Mouse (Mus musculus) lung, postnatal 10 days (tissue): ENCODE measurements at regions not wholly inside any gene's neighbourhood (a gene's known extent, or its start where the extent isn't known, plus 50 kb on each side); places are given as distances from the start of the nearest gene placed in this dataset.
A peak's percentile ranks its signal among the peaks of the same experiment; 100 is the strongest.

Experiments used
- DNase-seq: peaks from one replicate; pipeline ENCODE4 v3.0.0; 2021

GRCm38 (mm10) chr11:17630172-17630553 lies 323.5 kb downstream of the Etaa1 start:
- no peak for DNase-seq

- no peak for DNase-seq
These were observed 316.5 kb downstream of the Etaa1 start for GRCm38 (mm10) chr11:17637158-17637557.

- DNase-seq, result no peak
These were observed 313.8 kb downstream of the Etaa1 start for GRCm38 (mm10) chr11:17639922-17640321.

- no peak for DNase-seq
These were observed 306.2 kb downstream of the Etaa1 start for GRCm38 (mm10) chr11:17647441-17647840.

- no peak for DNase-seq
These were observed 302.1 kb downstream of the Etaa1 start for GRCm38 (mm10) chr11:17651389-17652156.

- no peak for DNase-seq
These were observed 297.8 kb downstream of the Etaa1 start for GRCm38 (mm10) chr11:17655840-17656239.

- DNase-seq, result no peak
These were observed 296.0 kb downstream of the Etaa1 start for GRCm38 (mm10) chr11:17657720-17658119.

- no peak for DNase-seq
These were observed 295.4 kb downstream of the Etaa1 start for GRCm38 (mm10) chr11:17658289-17658688.

GRCm38 (mm10) chr11:17658717-17659116 lies 295.0 kb downstream of the Etaa1 start:
- no peak for DNase-seq

GRCm38 (mm10) chr11:17663893-17664292 lies 289.8 kb downstream of the Etaa1 start:
- peak; percentile 5 for DNase-seq

GRCm38 (mm10) chr11:17665624-17666552 lies 287.8 kb downstream of the Etaa1 start:
- no peak for DNase-seq

- no peak for DNase-seq
These were observed 272.7 kb downstream of the Etaa1 start for GRCm38 (mm10) chr11:17680998-17681397.

- DNase-seq, result peak; percentile 82
These were observed 268.0 kb downstream of the Etaa1 start for GRCm38 (mm10) chr11:17685711-17686113.

GRCm38 (mm10) chr11:17686806-17687205 lies 266.9 kb downstream of the Etaa1 start:
- DNase-seq, result no peak

- DNase-seq, result no peak
These were observed 259.5 kb downstream of the Etaa1 start for GRCm38 (mm10) chr11:17694145-17694544.

- peak; percentile 54 for DNase-seq
These were observed 244.9 kb downstream of the Etaa1 start for GRCm38 (mm10) chr11:17708769-17709168.

GRCm38 (mm10) chr11:17722051-17722450 lies 231.6 kb downstream of the Etaa1 start:
- DNase-seq, result no peak

- peak; percentile 30 for DNase-seq
These were observed 226.2 kb downstream of the Etaa1 start for GRCm38 (mm10) chr11:17727258-17728034.

- DNase-seq, result no peak
These were observed 220.6 kb downstream of the Etaa1 start for GRCm38 (mm10) chr11:17733075-17733474.

GRCm38 (mm10) chr11:17734519-17734918 lies 219.2 kb downstream of the Etaa1 start:
- no peak for DNase-seq

- DNase-seq, result no peak
These were observed 214.8 kb downstream of the Etaa1 start for GRCm38 (mm10) chr11:17738879-17739278.

- DNase-seq, result no peak
These were observed 209.9 kb downstream of the Etaa1 start for GRCm38 (mm10) chr11:17743821-17744220.

- peak; percentile 49 for DNase-seq
These were observed 203.3 kb downstream of the Etaa1 start for GRCm38 (mm10) chr11:17750345-17750744.
